Mouse (Mus musculus) fibroblast of lung, adult 2 months (primary cell): ENCODE results near the gene Fbxl15.

Experiments
- DNase-seq: peaks from one replicate; pipeline ENCODE4 v3.0.0-alpha.2; 2011; ENCODE audit warnings: low read depth

Gene Fbxl15

DNA sequence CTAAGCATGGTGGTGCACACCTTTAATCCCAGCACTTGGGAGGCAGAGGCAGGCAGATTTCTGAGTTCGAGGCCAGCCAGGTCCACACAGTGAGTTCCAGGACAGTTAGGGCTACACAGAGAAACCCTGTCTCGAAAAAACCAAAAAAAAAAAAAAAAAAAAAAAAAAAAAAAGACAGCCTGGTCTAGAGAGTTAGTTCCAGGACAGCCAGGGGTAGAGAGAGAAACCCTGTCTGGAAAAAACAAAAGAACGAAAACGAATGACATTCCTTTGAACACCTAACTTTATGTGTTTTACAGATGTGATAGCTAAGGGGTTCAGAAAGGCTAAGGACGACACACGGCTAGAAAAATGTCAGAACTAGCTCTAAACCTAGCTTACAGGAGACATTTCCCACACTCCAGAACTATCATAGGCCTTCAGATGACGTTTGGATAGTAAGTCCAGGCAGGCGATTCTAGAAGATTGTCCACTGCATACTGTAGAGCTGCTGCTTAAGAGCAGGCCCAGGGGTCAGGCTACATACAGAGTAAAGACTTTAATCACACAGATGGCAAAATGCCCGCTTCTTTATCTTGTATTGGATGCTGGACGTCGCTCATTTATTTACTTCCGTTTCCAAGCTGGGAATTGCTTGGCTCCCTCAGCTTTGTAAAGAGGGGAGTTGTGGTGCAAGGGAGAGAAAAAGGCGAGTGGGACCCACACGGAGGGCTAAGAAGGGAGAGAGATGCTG, 20.1 kb downstream of the Fbxl15 start:
- no peak for DNase-seq

DNA sequence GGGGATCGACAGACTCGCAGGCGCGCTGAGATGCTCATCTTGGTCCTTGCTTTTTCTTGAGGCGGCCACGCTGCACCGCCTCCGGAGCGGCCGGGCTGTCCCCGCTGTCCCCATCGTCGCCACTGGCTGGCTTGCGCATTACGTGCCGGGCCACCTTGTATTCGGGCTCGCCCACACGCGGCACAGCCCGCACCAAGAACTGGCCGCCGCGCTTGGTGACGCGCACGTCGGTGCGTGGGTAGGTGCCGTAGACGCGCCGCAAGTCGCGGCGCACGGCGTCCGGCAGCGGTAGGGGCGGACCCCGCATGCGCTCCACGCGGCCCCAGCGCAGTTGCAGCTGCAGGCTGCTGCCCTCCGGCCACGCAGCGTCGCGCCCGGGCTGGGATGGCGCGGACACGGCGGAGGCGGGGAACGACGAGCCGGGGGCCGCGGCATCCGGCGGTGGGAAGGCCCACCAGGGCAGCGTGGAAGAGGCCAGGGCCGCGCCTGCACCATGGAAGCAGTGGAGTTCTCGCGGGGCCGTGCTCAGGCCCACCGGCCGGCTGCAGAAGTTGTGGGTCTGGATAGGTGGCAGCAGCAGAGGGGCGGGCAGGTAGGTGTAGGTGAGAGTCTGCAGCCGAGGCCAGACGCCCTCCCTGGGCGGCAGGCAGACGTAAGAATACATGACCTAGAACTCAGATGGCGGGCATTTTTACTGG, 20.9 kb downstream of the Fbxl15 start:
- no peak for DNase-seq

DNA sequence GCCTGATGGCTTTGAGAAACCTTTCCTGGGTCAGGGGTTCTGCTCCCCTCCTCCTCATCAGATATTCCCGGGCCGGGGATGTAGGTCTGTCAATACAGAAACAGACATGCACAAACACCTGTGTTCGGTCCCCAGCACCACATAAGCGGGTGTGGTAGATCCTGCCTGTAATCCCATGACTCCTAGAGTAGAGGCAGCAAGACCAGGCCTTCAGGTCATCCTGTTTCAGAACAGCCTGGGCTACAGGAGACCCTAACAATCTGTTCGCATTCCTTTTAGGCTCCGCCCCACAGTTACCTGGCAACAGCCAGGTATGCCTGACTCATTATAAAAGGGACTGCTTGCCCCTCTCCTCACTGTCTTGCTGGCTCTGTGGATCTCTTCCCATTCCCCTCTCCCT, 21.6 kb downstream of the Fbxl15 start:
- no peak for DNase-seq

DNA sequence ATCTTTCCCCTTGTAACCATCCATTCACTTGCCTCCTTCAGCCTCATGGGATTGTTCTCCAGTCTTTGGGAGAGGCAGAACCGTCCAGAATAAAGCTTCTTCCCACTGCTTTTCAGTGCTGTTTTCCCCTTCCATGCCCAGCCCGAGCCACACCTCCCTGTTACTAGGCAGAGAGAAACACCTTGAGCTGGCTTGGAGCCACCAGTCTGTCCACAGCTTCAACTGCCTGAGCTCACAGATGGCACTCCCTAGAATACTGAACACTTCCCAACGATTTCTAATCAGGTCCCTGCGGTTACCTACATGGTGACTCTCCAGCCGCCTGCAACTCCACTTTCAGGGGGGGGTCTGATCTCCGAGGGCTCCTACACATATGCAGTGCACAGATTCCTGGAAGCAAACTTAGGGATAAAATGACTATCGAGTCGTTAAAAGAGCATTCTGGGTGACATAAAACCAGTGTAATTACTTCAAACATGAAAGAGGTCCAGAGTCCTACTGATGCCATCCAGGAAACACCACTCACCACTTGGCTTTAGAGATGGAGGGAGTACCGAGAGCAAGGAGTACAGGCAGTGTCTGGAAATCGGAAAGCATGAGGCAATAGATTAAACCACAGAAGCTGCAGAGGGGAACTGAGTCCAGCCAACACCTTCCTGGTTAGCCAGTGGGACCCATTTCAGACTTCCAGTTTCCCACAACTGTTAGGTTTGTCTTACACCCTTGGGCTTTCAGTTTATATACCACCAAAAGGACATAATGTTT, 22.4 kb downstream of the Fbxl15 start, which contains the start of gene 2310034G01Rik:
TSS of gene 2310034G01Rik (minus strand) at position 135 of the 765 bp plus-strand sequence.
- DNase-seq = no peak

DNA sequence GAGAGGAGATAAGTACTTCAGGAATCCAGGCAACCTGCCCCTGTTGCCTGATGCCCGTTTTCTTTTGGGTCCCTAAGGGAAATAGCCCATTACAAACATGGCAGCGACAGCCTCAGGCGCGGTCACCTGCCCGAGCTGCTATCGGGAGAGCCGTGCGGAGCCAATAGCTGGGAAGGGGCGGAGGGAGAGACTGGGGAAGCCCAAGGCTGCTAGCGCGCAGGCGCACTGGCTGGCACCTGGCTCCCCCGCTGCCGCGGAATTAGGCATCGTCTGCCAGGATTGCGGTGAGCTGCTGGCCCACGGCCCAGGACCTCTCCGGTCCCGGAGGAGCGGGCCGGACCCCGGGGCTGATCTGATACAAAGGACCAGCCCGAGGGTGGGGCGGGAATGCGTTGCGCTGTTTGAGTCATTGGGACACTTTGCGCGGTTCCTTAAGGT, 28.7 kb downstream of the Fbxl15 start:
- DNase-seq = peak; percentile 69

DNA sequence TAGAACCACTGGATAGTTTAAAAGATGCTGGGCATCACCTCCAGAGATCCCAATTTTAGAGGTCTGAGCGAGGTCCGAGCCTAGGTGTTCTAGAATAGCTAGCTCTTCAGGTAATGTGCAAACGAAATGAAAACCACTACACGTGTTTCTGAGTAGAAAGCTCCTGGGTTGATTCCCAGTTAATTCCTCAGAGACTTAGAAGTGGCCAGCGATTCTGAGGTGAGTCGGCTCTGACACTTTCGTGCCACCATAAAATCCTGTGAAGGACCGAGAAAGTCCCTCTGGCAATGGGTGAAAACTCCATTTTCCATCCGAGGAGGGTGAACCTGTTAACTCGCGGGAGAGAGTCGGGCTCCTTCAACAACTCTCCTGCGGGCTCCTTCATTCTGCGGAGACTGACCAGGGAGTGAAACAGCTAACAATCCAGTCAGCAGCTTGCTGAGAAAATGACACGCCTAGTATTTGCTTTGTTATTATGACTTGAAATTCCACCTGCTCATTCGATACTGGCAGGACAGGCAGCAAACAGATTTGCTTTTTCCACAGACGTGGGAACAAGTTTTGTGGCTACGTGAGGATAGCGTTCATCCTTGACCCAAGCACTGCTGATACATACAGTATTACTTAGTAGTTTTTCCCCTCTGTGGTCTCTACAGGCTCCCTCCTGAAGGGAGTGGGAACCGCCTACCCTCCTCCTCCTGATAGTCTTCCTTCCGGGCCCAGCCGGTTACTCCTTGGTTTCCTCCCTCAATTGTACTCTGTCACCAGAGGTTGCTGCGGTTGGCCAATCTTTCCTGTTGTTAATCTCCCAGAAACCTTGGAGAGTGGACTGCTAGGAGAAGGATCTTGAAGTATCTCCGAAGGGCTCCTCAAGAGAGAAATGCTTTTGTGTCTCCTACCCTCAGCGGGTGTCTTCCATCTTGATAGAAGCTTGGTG, 29.6 kb downstream of the Fbxl15 start:
- no peak for DNase-seq

DNA sequence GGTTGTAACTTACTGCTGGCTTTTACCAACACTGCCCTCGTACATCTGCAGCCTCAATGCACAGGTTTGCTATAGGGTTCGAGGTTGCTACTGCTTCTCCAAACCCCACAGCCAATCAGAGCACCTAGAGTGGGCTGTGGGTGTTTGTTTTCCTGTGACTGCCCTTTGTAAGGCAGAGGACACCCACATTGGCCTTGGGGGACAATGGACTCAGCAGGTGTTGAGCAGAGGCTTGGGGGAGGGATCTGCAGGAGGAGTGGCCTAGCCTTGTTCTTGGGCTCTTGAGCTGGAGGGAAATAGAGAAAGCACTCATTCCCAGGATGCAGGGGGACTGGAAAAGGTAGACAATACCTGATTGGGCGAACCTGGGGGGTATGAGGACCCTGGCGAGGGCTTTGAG, 30.4 kb downstream of the Fbxl15 start:
- DNase-seq = no peak

DNA sequence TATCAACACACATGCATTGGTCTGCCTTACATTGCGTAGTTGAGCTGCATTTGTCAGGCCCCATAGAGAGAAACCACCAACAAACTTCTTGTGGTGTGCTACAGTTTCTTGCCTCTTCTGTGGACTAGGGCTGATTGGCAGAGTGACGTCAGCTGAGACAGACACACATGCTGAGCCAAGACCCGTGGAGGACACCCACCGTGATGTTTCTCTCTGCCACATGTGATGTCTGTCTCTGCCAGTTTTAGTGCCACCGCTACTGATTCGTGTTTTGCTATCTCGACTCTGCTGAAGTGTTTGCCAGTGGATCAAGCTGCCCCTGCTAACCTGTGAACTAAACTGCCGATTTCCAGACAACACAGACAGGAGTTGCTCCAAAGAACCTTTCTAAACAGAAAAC, 34.1 kb downstream of the Fbxl15 start:
- no peak for DNase-seq

DNA sequence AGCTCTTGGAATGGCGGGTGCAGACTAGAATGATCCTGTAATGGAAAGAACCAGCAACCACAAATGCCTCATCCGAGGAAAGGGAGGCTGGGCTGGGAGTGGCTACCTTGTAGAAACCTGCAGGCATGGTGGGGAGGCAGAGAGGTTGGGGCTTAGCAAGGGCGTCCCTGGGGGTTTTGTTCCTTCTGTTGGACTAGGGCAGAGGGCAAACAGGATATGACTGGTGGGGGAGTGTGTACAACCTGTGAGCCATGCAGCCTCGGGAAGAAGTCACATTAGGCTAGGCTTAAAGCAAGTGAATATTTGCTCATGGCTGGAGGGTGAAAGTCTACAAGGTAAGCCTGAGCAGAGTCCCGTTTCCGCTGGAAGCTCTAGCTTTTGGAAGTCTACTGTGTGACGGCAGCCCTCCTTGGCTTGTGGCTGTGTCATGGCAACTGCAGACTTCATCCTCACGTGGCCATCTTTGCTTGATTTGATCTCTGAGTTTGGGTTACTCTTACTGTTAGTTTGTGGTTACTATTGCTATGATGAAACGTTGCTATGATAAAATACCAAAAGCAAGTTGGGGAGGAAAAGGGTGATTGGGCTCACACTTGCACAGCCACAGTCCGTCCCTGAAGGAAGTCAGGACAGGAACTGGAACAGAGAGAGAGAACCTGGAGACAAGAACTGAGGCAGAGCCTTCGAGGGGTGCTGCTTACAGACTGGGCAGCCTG, 35.5 kb downstream of the Fbxl15 start:
- DNase-seq = no peak

DNA sequence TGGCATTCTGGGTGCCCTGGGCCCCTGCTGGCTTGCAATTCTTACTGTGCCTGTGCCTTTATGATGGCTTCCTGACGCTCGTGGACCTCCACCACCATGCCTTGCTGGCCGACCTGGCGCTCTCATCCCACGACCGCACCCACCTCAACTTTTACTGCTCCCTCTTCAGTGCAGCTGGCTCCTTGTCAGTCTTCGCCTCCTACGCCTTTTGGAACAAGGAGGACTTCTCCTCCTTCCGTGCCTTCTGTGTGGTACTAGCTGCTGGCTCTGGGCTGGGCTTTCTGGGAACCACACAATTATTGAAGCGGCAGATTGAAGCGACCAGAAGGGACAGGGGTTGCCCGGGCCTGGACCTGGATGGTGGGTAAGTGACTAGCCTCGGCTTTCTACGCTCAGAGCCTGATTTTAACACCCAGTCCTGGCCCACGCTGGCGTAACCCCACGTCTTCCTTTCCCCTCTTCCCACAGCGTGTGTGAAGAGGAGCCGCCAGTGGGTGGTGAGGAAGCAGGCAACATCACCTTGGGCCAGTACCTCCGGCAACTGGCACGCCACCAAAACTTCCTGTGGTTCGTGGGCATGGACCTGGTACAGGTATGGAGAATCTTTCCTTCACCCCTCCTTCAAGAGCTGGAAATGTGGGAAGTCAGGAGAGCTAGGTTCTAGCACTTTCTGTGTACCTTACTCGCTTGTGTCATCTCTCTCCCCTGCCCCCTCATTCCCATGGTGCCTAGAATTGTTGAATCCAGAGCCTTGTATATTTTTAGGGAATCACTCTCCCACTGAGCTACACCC, 40.0 kb downstream of the Fbxl15 start:
- DNase-seq = no peak

DNA sequence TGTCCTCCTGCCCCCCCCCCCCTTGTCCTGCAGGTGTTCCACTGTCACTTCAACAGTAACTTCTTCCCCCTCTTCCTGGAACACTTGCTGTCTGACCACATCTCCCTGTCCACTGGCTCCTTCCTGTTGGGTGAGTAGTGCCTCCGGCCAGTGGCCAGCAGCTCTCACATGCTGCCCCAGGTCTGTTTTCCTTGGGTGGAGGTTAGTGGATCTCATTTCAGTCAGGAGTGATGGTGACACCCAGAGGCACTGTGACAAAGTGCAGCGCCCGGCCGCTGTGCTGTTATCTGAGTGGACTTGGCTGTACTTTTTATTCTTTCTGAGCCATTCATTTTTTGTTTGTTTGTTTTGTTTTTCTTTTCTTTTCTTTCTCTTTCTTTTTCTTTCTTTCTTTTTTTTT, 41.2 kb downstream of the Fbxl15 start:
- peak; percentile 78 for DNase-seq

DNA sequence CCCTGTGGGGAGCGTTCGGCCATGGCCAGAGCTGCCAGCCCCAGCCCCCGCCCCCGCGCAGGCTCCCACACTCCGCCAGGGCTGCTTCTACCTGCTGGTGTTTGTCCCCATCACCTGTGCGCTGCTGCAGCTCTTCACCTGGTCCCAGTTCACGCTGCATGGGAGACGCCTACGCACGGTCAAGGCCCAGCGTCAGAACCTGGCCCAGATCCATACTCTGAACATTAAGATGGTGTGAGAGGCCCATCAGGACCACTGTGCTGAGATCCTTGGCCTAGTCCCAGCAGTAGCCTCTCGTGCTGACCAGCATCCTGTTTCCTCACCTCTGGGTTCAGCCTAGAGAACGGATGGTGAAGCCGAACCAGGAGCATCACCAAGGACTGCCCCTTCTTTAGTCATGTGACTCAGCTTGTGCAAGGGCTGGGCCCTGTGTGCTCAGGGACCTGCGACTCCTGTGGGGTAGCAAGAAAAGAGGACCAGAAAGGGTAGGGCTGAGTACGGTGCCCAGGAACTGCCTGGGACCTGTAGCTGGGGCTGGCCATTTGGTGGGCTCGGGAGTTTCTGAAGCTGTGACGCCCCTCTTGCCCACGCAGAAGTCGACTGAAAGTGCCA, 46.6 kb downstream of the Fbxl15 start:
- DNase-seq = no peak

DNA sequence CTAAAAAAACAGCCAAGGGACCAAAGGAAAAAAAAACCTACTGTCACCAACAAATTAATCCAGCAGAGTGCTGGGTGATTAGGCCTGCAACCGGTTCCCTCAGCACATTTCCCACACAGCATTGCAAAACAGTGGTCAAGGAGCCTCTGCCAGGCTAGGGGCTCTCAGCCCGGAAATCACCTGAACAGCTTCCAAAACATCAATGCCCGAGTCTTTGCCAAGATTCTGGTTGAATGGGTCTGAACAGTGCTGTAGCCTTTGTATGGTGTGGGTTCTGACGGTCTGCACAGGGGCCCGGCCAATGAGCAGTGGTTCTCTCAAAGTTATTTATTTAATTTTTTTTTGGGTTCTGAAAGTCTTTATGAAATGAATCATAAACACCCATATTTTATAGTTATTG, 47.5 kb downstream of the Fbxl15 start:
- peak; percentile 90 for DNase-seq

DNA sequence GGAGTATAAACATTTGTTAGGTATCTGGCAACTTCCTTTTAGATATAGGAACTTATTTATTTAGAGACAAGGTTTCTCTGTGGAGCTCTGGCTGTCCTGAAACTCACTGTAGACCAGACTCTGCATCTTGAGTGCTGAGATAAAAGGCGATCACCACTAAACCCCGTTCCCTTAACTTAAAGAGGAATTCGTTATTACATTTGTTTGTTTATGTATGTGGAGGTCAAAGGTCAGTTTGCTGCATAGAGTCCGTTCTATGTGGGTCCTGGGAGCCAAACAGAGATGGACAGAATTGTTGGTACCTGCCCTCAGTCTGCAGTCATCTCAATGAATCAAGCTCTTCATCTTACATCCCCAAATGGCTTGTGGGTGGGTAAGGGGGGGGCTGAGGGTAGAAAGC, 47.9 kb downstream of the Fbxl15 start:
- no peak for DNase-seq
